Mouse (Mus musculus): Measurements from ENCODE around the gene Cd5l. TPM values are rescaled to one million over a fixed set of nuclear protein-coding genes. Genes with fewer than 3 reads are reported as not detected.

The Cd5l gene
- total RNA-seq, 2 experiments from 2014 or later: not detected

DNA sequence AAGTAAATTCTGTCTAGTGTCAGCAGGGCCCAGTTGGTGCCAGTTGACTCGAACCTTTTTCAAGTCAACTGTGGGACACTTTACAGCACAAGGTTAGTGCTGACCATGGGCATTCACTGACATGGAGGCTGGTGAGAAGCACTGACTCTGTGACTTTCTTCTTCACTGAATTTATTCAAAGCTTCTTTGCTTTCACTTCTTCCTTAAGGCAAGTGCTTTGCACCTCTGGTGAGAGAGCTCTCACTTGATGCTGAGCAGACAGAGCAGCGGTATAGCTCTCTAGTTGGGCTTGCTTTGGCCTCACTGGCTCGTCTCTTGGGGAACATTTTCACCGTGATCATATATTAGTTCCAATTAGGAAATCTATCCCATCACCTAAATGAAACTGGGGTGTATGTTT lies 42.2 kb downstream of the Cd5l start:
- DNase-seq (ENCODE audit: extremely low spot score in 1 of 2, low spot score in 1 of 2): no peak

GRCm38 (mm10) chr3:87401321-87401720 lies 43.6 kb downstream of the Cd5l start:
- DNase-seq (ENCODE audit: extremely low spot score in 1 of 2, low spot score in 1 of 2): no peak

DNA sequence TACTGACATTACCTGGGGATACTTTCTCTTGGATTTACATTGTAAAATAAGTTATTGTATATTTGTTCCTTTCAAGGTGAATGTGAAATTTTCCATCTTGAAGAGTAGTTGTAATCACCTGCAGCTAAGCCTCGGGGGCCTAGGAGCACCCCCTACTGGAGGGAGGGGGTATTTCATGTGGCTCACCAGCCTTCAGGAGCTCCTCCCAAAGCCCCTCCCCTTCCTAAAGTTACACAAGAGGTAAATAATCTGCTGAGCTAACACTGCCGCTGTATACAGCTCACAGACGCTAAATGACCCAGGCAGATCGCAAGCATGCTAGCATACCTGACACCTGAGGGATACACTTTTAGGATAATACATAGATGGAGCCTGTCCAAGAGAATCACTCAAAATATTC lies 50.5 kb downstream of the Cd5l start:
- DNase-seq (ENCODE audit: extremely low spot score in 1 of 2, low spot score in 1 of 2): no peak

DNA sequence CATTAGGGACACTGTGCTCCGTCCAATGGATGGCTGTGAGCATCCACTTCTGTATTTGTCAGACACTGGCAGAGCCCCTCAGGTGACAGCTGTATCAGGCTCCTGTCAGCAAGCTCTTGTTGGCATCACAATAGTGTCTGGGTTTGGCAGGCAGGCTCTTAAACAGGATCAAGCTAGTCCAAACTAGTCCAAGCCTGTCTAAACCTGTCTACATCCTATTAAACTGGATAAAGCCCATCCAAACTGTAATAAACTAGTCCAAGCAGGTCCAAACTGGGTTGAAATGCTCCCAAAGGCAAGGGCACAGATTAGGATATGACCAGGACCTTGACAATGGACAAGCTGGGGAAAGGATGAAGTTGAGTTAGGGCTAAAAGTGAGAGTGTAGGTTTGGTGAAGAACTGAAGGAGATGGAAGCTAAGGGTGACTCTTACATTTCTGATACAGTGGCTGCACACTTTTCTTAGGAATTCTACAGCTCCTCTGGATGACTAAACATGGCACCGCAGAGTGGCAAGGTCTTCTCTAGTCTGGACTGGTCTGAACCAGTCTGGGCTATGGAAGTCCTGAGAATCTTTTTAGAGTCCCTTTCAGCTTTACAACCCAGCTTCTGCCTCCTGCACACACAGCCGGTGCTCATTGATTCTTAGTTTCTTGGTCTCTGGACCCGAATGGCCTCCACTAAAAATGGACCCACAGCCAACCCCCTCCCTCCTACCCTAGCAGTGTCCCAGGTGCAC lies 51.7 kb downstream of the Cd5l start:
- DNase-seq (ENCODE audit: extremely low spot score in 1 of 2, low spot score in 1 of 2): no peak

- no peak for DNase-seq (ENCODE audit: extremely low spot score in 1 of 2, low spot score in 1 of 2)
Measured at GRCm38 (mm10) chr3:87410605-87411004, 52.9 kb downstream of the Cd5l start.

GRCm38 (mm10) chr3:87411150-87411549 lies 53.5 kb downstream of the Cd5l start:
- peak; percentile 13 to 25 for DNase-seq (ENCODE audit: extremely low spot score in 1 of 2, low spot score in 1 of 2)

DNA sequence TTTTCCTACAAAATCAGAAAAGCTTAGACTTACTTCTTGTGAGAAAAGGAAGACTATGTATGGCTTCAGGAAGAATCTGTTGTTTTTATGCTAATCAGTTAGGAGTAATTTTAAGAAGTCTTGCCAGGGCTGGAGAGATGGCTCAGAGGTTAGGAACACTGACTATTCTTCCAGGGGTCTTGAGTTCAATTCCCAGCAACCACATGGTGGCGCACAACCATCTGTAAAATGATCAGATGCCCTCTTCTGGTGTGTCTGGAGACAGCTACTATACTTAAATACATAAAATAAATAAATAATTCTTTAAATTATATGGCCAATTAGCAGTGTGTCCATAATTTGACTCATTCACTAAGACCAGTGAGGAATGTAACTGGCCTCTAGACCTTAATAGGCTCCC lies 63.0 kb downstream of the Cd5l start:
- DNase-seq (ENCODE audit: extremely low spot score in 1 of 2, low spot score in 1 of 2): no peak

Other genes with a start within 250 kb of the Cd5l start
- 1 to 10 TPM; 3.4 TPM for gene Kirrel, start 183.1 kb upstream of the Cd5l start, total RNA-seq (2021)
- gene Fcrls, start 94.1 kb upstream of the Cd5l start, total RNA-seq (2021): 10 to 100 TPM; 29.5 to 31.3 TPM
- gene Fcrl1, start 18.5 kb downstream of the Cd5l start, total RNA-seq (2021): under 1 TPM in 1 of 2 experiments, not detected in 1; 0.54 TPM
- gene Fcrl5, start 77.9 kb downstream of the Cd5l start, total RNA-seq (2021): not detected
- gene Etv3, start 167.5 kb downstream of the Cd5l start, total RNA-seq (2021): 10 to 100 TPM; 20.2 to 21.6 TPM

Measured in layer of hippocampus, postnatal 25 days (tissue).